Mouse (Mus musculus): ENCODE results near the gene Sipa1l3.
A peak's percentile ranks its signal among the peaks of the same experiment; 100 is the strongest.

The Sipa1l3 gene

DNA sequence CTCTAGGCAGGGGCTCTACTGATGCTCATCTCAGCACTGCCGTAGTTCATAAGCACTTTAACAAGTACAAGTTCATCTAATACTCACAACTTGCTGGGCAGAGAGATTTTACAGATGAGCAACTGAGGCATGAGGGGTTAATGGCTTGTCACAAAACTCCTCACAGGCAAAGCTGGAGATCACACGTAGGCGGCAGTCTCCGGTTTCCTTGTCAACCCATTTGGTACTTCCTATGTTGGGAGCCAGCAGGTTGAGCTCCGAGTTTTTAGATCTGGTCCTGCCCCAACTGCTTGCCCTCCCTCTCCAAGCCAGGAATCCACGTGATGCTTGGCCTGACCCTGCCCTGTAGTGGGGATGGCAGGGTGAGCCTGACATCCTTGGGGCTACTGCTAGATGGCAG is 191.4 kb downstream of the Sipa1l3 start:
- DNase-seq, result no peak

GRCm38 (mm10) chr7:29319337-29320307 is 198.8 kb downstream of the Sipa1l3 start:
- no peak for DNase-seq

- DNase-seq, result peak; percentile 97
Observed at GRCm38 (mm10) chr7:29318115-29318911, 200.1 kb downstream of the Sipa1l3 start.

GRCm38 (mm10) chr7:29317558-29317957 is 200.9 kb downstream of the Sipa1l3 start:
- DNase-seq, result no peak

DNA sequence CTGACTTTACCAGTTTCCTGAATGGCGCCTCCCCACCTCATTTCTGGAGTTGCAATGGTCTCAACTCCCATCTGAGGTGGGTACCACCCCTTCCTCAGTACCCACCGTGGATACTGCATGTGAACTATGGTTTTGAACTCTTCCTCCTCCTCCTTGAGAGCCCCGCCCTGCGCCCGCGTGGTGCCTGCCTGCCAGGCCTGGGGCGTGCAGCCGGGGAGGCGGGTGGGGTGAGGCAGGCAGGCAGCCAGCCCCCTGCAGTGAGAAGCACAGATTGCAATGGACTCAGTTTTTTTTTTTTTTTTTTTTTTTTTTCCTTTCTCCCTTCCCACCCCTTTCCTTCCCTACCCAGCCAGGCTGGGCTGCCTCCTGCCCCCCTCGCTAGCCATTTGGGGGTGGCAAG is 201.5 kb downstream of the Sipa1l3 start:
- no peak for DNase-seq

DNA sequence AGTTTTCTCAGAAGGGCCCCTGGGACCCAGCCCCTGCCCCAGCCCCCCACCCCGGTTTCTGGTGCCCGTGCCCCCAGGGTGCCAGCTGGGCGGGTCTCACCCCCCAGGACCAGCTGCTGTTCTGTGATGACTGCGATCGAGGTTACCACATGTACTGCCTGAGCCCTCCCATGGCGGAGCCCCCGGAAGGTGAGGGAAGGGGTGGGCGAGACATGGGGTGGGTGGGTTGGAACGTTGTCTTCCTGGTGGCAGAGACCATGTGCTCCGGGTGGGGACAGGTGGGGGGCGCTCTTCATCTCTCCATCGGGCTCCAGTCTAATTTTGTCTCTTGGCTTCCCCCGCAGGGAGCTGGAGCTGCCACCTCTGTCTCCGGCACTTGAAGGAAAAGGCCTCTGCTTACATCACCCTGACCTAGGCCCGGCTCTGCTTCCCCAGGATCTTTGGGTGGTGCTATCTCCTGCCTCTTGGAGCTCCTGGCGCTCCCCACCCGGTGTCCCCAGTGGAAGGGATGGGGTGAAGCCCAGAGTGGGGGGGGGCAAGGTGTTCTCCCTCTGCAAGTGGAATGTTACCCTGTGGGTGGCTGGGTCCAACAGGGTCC is 202.2 kb downstream of the Sipa1l3 start:
- no peak for DNase-seq

DNA sequence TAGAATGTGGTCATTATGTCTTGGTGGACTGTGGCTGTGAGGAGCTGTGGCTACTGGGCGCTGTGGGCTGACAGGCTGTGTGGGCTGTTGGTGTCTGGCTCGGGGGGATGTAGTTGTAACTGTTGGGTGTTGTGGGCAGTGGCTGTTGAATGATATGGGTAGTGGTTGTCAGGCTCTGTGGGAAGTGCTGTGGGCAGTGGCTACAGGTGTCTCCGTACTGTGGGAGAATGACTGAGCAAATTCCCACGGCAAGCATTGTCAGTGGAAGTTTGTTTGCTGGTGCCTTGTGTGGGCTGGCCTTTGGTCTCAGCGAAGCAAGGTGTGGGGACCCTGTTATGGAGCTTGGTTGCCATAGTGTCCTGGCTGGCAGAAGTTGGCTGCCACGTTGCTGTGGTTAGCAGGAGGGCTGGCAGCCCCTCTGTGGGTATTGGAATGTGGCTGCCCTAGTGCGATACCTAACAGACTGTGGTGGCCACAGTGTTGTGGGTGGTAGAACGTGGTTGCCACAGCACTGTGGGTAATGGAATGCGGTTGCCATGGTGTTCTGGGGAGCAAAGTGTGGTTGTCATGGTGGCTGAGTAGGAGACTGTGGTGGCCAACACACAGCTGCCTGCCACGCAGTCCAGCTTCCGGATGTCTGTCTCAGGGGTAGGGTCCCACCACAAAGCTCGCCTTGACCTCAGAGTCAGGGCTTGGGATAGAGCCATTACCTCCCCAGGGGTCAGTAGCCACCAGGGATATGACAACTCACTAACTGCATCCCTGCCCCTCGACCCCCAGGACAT is 203.4 kb downstream of the Sipa1l3 start:
- DNase-seq, result no peak

DNA sequence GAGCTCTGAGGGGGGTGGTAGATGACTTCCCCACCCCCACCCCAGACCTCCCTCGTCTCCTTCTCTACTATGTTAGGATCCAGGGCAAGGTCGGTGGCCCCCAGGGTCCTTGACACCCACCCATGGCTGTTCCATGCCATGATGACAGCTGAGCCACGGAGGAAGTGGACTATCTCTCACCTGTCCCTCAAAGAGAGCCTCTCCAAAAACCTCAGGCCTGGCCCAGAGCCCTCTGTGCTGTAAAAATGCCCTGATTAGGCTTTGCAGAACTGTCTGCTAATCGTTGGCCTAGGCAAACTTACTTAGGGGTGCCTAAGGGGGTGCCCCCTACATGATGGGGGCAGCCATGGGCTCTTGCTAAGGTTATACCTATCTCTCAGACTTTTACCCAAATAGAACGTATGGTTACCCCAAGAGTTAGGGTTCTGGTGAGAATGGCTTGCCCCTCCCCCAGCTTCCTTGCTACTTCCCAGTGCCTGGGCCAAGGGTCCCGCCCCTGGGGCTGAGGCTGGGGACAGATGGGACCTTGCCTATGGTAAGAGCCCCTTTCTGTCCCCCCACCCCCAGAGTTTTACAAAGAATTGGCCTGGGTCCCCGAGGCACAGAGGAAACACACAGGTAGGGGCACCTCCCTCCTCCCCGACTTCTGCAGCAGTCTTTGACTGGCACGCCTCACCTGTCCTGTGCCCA is 204.7 kb downstream of the Sipa1l3 start:
- no peak for DNase-seq

DNA sequence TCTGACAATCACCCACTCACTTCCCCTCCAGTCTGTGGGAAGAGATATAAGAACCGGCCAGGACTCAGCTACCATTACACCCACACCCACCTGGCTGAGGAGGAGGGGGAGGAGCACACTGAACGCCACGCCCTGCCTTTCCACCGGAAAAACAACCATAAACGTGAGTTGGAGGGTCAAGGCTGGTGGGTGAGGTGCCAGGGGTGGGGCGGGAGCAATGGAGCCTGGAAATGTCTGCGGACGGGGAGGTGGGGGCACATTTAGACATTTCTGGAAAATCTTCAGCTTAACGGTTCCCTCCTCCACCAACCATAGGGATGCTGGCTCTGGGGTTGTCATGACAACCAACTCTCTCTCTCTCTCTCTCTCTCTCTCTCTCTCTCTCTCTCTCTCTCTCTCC is 205.4 kb downstream of the Sipa1l3 start:
- no peak for DNase-seq

GRCm38 (mm10) chr7:29309749-29310148 is 208.7 kb downstream of the Sipa1l3 start:
- no peak for DNase-seq

- DNase-seq, result peak; percentile 95
Observed at GRCm38 (mm10) chr7:29309221-29309721, 209.2 kb downstream of the Sipa1l3 start.

DNA sequence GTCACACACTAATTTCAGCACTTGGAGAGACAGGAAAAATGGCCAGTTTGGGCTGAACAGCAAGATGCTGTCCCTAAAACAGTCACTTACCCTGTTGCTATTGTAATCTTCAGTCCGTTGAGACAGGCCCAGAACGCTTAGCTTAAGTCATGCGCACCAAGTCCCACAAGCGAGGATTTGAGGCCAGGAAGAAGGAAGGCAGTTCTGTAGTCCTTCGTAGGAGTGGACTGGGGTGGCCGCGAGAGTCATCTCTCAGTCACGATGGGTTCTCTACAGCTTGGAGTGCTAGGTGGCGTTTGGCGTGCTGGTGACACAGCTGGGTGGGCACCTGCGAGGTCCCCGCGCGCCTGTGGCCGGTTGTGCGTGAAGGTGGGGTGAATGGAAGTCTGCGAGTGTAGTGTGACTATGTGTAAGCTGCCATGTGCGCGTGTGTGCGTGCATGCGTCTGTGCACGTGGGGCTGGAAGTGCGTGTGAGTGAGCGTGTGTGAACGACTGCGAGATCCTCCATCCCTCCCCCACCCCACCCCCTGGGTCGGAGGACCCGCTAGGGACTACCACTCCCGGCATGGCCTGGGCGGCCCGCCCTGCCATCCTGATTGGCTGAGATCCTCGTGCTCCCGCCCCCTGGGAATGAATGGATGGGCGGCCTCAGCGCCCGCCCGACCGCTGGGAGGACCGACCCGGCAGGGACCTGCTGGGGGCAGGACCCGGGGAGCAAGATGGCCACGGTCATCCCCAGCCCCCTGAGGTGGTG is 210.9 kb downstream of the Sipa1l3 start:
- DNase-seq, result peak; percentile 99

DNA sequence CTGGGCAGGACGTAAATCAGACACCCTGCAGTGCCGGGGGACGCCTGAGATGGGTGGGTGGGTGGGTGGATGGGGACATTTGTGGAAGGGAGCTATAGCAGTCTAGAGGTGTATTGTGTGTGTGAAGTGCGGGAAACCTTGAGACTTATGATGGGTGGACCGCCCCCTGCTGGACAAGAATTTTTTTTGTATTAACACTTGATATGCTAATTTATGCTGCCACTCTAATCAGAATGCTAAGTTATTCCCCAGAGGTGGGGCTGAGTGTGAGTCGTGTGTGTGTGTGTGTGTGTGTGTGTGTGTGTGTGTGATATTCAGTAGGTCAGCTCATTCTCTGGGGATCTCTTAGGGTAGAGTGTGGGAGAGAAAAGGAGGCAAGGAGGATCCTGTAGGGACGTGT is 211.8 kb downstream of the Sipa1l3 start:
- DNase-seq, result no peak

GRCm38 (mm10) chr7:29306108-29306507 is 212.3 kb downstream of the Sipa1l3 start:
- no peak for DNase-seq

DNA sequence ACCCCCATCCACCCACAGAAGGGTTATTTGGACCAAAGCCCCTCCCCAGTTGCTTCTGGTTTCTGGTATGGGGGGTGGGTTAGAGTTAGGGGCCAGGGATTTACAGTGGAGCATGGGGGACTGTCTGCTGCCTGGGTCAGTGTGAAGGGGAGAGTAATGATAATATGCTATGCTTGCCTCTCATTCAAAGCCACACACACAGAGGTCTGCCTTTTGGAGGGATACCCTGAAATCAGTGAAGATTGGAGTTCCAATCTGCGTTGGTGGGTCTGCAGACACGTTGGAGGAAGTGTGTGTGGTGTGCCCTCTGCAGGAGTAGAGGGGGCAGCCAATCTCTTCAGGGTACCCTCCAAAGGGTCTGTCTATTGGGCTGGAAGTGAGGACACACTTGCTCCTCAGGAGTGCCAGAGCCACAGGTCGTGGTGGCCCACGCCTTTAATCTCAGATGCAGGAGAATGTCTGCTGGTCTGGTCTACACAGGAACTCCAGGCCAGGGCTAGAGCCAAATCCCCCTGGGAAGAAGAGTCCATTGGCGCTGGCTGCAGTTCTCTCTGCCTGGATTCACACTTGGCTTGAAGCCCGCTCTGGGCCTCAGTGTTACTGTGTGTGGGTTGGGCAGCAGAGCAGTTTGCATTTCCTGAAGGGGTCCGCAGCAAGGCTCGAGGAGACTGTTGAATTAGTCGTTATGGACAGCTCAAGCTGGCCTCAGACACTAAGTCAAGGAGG is 213.0 kb downstream of the Sipa1l3 start:
- peak; percentile 89 for DNase-seq

- peak; percentile 92 for DNase-seq
Observed at GRCm38 (mm10) chr7:29304463-29305262, 213.8 kb downstream of the Sipa1l3 start.

GRCm38 (mm10) chr7:29303738-29304462 is 214.5 kb downstream of the Sipa1l3 start, which contains the start of gene Dpf1:
TSS of gene Dpf1 (plus strand) at chr7:29303951.
- peak; percentile 98 for DNase-seq

DNA sequence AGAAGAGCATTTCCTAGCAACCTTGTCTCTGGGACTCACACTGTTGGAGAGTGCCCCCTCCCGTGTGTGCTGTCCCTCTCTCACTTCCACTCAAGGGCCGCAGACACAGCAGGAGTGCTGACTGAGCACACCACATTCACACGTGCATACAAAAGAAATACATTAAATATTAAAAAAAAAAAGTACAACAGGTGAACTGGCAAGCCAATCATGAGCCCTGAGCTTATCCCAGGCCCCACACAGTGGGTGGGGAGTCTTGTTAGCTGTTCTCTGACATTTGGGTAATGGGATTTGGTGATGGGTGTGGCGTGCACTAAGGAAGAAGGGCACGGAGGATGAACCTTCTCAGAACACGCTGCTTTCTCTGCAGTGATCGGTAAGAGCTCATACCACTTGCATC is 215.8 kb downstream of the Sipa1l3 start:
- no peak for DNase-seq
